Mouse (Mus musculus): ENCODE data around the gene Mapre1.

Gene Mapre1

GRCm38 (mm10) chr2:153778638-153779362 lies 37.7 kb downstream of the Mapre1 start:
- DNase-seq (ENCODE audit: low spot score), result peak; percentile 73

- no peak for DNase-seq (ENCODE audit: low spot score)
These were observed 38.4 kb downstream of the Mapre1 start, which contains the start of gene Efcab8 for GRCm38 (mm10) chr2:153779394-153779981. Efcab8 (plus strand) TSS chr2:153779931.

GRCm38 (mm10) chr2:153781181-153781580 lies 40.1 kb downstream of the Mapre1 start:
- no peak for DNase-seq (ENCODE audit: low spot score)

- no peak for DNase-seq (ENCODE audit: low spot score)
These were observed 43.6 kb downstream of the Mapre1 start for GRCm38 (mm10) chr2:153784668-153785067.

GRCm38 (mm10) chr2:153793366-153793765 lies 52.3 kb downstream of the Mapre1 start:
- no peak for DNase-seq (ENCODE audit: low spot score)

- DNase-seq (ENCODE audit: low spot score), result no peak
These were observed 54.0 kb downstream of the Mapre1 start for GRCm38 (mm10) chr2:153795090-153795489.

GRCm38 (mm10) chr2:153807464-153807863 lies 66.4 kb downstream of the Mapre1 start:
- DNase-seq (ENCODE audit: low spot score), result peak; percentile 14

- DNase-seq (ENCODE audit: low spot score), result no peak
These were observed 67.1 kb downstream of the Mapre1 start for GRCm38 (mm10) chr2:153808146-153808545.

- no peak for DNase-seq (ENCODE audit: low spot score)
These were observed 67.8 kb downstream of the Mapre1 start for GRCm38 (mm10) chr2:153808841-153809240.

GRCm38 (mm10) chr2:153809921-153810320 lies 68.8 kb downstream of the Mapre1 start:
- DNase-seq (ENCODE audit: low spot score), result no peak

GRCm38 (mm10) chr2:153822005-153822543 lies 81.0 kb downstream of the Mapre1 start:
- no peak for DNase-seq (ENCODE audit: low spot score)
